Mouse (Mus musculus): ENCODE data around the gene Gpr137. TPM values are rescaled to one million over a fixed set of nuclear protein-coding genes. Genes with fewer than 3 reads are reported as not detected.

The Gpr137 gene
- polyA plus RNA-seq, 1 experiment from 2014 or later, result 67.1 TPM

DNA sequence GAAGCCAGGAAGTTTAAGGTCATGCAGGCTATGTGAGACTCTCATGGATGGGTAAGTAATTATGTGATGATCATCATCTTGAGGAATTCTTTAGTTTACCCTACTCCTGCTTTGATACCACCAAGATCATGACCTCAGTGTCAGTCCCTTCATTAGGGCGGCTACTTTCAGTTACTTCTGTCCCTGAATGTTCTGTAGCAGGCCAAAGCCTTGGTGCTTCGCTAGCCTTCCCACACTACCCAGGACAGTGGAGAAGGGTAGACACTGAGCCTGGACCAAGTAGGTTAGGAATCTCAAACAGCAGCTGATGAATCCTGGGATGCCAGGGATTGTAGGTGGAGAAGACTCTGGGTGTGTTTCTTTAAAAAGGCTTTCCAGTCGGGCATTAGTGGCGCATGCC lies 39.2 kb upstream of the Gpr137 start:
- Histone ChIP-seq H3K4me1 (ENCODE audit: control insufficient read depth, insufficient read depth, low read depth, low read length) (peaks cover 38% of the 10 kb centered on the region), H3K4me3 (ENCODE audit: low read length) (no peak overlapping the region), H3K4me2 (ENCODE audit: low read length) (no peak overlapping the region), H3K9me3 (ENCODE audit: control insufficient read depth, low read length) (no peaks in the 10 kb centered on the region), H3K36me3 (ENCODE audit: control insufficient read depth, insufficient read depth, low read length) (peaks cover 22% of the 10 kb centered on the region), H3K27ac (ENCODE audit: low read depth, low read length) (no peak overlapping the region), H3K27me3 (replicated peaks; ENCODE audit: control insufficient read depth, insufficient read depth, low read length) (no peaks in the 10 kb centered on the region), H3K9ac (ENCODE audit: low read depth, low read length) (no peak overlapping the region)
- ATAC-seq, result no peak
- WGBS, result 88% methylated on average over 4 of the region's 4 CpGs

DNA sequence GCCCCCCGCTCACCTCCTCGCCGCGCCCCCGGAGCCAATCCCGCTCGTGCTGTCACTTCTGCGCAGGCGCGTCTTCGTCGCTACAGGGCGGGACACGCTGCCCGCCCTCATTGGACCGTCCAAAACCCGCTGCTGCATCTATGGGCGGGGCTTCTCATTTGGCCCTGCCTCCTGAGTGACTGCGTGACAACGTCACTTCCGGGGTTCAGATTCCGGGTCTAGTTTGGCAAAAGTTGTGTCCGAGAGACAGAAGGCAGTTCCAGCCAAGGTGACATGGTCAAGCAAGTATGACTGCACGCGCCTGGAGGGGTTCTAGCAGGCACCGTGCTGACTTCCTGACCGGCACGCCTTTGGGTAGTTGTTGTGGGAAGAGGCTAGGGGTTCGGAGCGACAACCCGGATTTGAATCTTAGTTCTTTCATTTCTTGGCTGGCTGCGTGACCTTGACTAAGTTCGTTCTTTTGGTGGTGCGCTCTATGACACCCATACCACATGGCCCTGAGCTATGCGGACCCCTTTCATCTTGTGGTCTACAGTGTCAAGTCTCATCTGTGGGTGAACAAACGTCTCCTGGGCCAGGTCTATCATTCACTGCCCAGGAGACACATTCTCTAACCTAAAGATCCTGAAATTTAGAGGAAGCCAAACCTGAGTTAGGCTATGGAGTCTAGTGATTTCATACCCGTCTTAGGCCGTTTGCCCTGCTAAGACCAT lies 38.3 kb upstream of the Gpr137 start, which contains the start of gene Fkbp2:
Gene Fkbp2, minus strand, starts transcription at position 121 of the 713 bp plus-strand sequence.
- 2% methylated on average over 38 of the region's 38 CpGs for WGBS
- Histone ChIP-seq H3K4me3 (ENCODE audit: low read length) (peak within 1 kb of the TSS; percentile 68), H3K27ac (ENCODE audit: low read depth, low read length) (peak within 1 kb of the TSS; percentile 97), H3K4me2 (ENCODE audit: low read length) (peak within 1 kb of the TSS; percentile 73), H3K36me3 (ENCODE audit: control insufficient read depth, insufficient read depth, low read length) (peaks cover 22% of the 10 kb centered on the region), H3K27me3 (replicated peaks; ENCODE audit: control insufficient read depth, insufficient read depth, low read length) (no peaks in the 10 kb centered on the region), H3K4me1 (ENCODE audit: control insufficient read depth, insufficient read depth, low read depth, low read length) (peaks cover 38% of the 10 kb centered on the region), H3K9ac (ENCODE audit: low read depth, low read length) (peak within 1 kb of the TSS; percentile 84), H3K9me3 (ENCODE audit: control insufficient read depth, low read length) (no peaks in the 10 kb centered on the region)
- ATAC-seq, result peak; percentile 88

DNA sequence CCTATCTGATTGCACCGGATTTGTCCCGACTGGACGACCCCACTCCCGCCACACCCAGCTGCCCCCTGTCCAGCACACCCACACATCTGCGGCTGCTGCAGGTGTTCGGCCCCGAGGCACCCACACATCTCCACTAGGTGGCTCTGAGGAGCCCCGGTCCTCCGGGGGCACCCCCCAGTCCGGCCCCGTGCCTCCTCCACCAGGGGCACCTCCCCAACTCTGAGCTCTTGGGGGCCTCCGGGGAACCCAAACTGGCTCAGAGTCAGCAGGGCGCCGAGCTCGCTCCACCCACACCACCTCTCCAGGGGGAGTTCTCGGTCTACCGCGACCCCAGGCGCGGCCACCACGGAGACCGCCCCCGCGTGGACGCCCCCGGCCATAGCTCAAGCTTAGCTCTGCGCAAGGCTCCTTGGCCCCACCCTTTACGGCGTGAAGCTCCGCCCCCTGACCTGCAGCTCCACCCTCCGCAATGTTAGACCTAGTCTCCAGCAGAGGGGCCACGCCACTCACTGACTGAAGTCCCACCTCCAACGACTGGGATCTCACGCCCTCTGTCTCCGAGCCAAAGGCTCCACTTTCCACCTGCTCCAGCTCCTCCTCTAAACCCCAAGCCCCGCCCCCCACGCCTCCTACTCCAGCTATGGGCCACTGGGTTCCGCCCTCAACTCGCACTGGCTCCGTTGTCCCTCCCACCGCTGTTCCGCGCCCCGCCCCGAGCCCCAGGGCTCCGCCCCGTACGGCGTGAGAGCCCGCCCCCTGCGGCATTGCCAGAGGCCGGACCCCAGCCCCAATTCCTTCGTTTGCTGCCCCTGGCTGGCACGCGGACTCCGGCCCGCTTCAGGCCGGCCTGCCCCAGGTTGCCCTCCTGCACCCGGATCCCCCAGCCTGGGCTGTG lies 37.5 kb upstream of the Gpr137 start:
- H3K9me3 ChIP-seq (ENCODE audit: control insufficient read depth, low read length), result no peaks in the 10 kb centered on the region
- peaks cover 38% of the 10 kb centered on the region for H3K4me1 ChIP-seq (ENCODE audit: control insufficient read depth, insufficient read depth, low read depth, low read length)
- under 1% methylated on average over 52 of the region's 59 CpGs for WGBS
- peaks cover 19% of the 10 kb centered on the region for H3K36me3 ChIP-seq (ENCODE audit: control insufficient read depth, insufficient read depth, low read length)
- H3K4me2 ChIP-seq (ENCODE audit: low read length), result peak overlapping the region; percentile 73
- peak overlapping the region; percentile 68 for H3K4me3 ChIP-seq (ENCODE audit: low read length)
- no peaks in the 10 kb centered on the region for H3K27me3 ChIP-seq (replicated peaks; ENCODE audit: control insufficient read depth, insufficient read depth, low read length)
- ATAC-seq, result peak; percentile 90
- H3K9ac ChIP-seq (ENCODE audit: low read depth, low read length), result peak overlapping the region; percentile 84
- peak overlapping the region; percentile 97 for H3K27ac ChIP-seq (ENCODE audit: low read depth, low read length)

DNA sequence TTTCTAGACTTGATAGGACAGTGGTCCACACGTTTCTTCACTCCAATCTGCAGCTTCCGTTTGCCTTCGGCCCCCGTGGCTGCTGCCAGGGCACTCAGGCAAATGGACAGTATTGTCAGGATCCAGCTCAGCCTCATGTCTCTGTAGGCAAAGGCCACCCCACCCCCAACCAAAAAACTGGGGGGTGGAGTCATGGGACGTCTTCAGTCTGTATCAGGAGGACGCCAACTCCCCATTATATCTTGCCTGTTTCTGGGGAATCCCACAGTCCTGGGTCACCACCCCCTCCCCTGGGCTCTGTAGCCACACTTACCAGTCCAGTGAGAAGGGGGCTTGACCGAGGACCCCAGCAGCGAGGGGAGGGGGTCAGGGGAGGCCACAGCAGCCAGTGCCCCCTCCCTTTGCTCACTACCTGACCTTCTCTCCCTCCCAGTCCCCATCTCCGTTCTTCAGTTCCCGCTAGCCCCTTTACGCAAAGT lies 36.8 kb upstream of the Gpr137 start:
- H3K9ac ChIP-seq (ENCODE audit: low read depth, low read length), result peak overlapping the region; percentile 84
- H3K27ac ChIP-seq (ENCODE audit: low read depth, low read length), result peak overlapping the region; percentile 97
- peak overlapping the region; percentile 73 for H3K4me2 ChIP-seq (ENCODE audit: low read length)
- WGBS, result 9% methylated on average over 11 of the region's 11 CpGs
- H3K4me3 ChIP-seq (ENCODE audit: low read length), result peak overlapping the region; percentile 68
- no peaks in the 10 kb centered on the region for H3K9me3 ChIP-seq (ENCODE audit: control insufficient read depth, low read length)
- peaks cover 39% of the 10 kb centered on the region for H3K4me1 ChIP-seq (ENCODE audit: control insufficient read depth, insufficient read depth, low read depth, low read length)
- no peaks in the 10 kb centered on the region for H3K27me3 ChIP-seq (replicated peaks; ENCODE audit: control insufficient read depth, insufficient read depth, low read length)
- ATAC-seq, result no peak
- H3K36me3 ChIP-seq (ENCODE audit: control insufficient read depth, insufficient read depth, low read length), result peaks cover 19% of the 10 kb centered on the region

DNA sequence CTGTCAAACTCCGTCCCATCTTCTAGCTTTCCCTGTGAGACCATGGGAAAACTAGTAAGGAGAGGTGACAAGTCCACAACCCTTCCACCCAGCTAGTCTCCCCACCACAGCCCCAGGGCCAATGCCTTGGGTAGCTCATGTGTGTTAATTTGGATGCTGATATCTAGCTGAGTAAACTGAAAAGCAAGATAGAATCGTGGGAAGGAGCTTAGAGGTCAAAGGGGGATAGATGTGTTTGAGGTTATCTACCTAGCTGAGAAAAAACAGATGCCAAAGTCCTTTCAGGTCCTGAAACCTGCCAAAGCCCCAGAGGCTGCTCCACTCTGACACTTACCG lies 36.3 kb upstream of the Gpr137 start:
- H3K4me1 ChIP-seq (ENCODE audit: control insufficient read depth, insufficient read depth, low read depth, low read length), result peaks cover 42% of the 10 kb centered on the region

DNA sequence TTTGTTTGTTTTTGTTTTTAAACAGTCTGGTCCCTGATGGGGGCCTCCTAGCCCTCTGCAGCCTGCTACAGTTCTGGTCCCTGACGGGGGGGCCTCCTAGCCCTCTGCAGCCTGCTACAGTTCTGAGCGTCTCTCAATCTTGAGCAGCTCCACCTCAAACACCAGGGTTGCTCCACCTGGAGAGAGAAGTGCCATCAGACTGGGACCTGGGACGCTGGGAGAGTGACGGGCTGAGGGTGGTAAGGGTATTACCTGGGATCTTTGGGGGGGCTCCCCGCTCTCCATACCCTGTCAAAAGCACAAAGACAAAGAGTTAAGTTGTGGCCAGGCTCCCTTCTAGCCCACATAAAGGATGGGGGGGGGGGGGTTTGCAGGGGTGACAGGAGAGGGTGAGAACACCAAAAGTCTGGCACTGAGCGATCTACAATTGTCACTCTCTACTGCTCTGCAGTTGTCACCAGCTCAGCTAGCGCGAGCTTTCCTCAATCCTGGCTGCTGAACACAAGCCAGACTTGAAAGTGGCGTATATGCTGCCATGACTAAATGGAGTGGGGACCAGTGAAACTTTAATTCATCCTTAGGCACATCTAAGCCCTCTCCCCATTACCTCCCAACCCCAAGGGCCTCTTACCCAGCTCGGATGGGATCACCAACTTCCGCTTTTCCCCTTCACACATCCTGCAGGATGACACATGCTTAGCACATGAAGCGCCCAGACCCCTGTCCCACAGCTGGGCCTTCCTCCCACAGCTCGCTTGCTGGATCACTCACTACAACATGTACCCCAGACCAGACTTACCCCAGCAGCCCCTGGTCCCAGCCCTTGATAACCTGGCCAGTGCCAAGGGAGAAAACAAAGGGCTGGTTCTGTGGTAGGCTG lies 35.7 kb upstream of the Gpr137 start:
- peaks cover 17% of the 10 kb centered on the region for H3K36me3 ChIP-seq (ENCODE audit: control insufficient read depth, insufficient read depth, low read length)
- no peaks in the 10 kb centered on the region for H3K27me3 ChIP-seq (replicated peaks; ENCODE audit: control insufficient read depth, insufficient read depth, low read length)
- peak overlapping the region; percentile 27 for H3K9ac ChIP-seq (ENCODE audit: low read depth, low read length)
- H3K9me3 ChIP-seq (ENCODE audit: control insufficient read depth, low read length), result no peaks in the 10 kb centered on the region
- H3K4me2 ChIP-seq (ENCODE audit: low read length), result peak overlapping the region; percentile 73
- peak overlapping the region; percentile 68 for H3K4me3 ChIP-seq (ENCODE audit: low read length)
- no peak for ATAC-seq
- H3K27ac ChIP-seq (ENCODE audit: low read depth, low read length), result peak overlapping the region; percentile 97; the same call in 1 of the 2 replicates
- WGBS, result 75% methylated on average over 13 of the region's 13 CpGs
- peaks cover 42% of the 10 kb centered on the region for H3K4me1 ChIP-seq (ENCODE audit: control insufficient read depth, insufficient read depth, low read depth, low read length)

More for the DNA sequence above, 36.3 kb upstream of the Gpr137 start:
- Histone ChIP-seq H3K27me3 (replicated peaks; ENCODE audit: control insufficient read depth, insufficient read depth, low read length) (no peaks in the 10 kb centered on the region), H3K4me3 (ENCODE audit: low read length) (peak overlapping the region; percentile 68), H3K9me3 (ENCODE audit: control insufficient read depth, low read length) (no peaks in the 10 kb centered on the region), H3K27ac (ENCODE audit: low read depth, low read length) (peak overlapping the region; percentile 97; the same call in 1 of the 2 replicates), H3K4me2 (ENCODE audit: low read length) (peak overlapping the region; percentile 73), H3K9ac (ENCODE audit: low read depth, low read length) (peak overlapping the region; percentile 84), H3K36me3 (ENCODE audit: control insufficient read depth, insufficient read depth, low read length) (peaks cover 17% of the 10 kb centered on the region)
- 53% methylated on average over 3 of the region's 3 CpGs for WGBS
- no peak for ATAC-seq

DNA sequence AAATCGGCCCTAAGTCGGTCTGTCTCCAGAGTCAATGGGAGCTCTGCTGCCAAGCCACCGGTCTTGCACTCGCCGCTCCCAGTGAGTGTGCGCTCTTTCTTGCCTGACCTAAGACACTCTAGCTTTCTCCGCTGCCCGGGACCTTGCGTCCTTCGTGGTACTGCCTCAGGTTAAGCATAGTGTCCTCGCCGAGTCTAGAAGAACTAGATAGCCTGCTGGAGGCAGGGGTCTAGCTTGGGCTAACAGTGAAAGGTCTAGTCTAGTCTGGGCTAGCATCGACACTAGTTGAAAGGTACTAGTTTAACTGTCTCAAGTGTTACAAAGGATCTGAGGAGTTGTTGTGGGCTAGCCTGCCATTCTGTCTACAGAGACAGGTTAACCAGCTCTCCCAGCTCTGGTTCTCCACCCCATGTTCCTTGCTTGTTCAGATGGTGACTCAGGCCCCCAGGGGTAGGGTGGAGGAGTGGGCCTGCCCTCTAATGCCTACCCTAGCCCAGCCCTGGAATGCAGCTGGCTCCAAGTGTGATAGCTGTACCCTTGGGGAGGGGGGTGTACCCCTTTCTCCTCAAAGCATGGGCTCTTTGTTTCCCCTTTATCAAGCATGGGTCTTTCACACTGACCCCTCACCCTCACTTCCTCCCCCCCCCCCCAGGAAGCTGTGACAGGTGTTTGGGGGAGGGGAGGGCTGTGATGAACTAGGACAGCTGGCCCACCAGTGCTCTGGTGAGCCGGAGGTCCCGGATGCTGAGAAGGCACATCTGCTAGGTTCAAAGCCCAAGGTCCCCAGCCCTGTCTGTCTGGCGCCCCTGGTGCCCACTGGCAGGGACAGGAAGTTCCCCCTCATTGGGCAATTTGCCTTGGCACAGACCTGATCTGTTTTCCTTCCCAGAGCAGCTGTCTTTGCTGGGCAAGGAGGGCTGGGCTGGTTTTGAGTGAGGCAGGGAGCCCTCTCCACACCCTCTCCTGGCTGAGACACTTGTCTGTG lies 33.5 kb upstream of the Gpr137 start, which contains the start of gene Plcb3:
Gene Plcb3, minus strand, starts transcription at position 934 of the 985 bp plus-strand sequence.
- peaks cover 39% of the 10 kb centered on the region for H3K4me1 ChIP-seq (ENCODE audit: control insufficient read depth, insufficient read depth, low read depth, low read length)
- peak within 1 kb of the TSS; percentile 83 for H3K9ac ChIP-seq (ENCODE audit: low read depth, low read length)
- under 1% methylated on average over 16 of the region's 16 CpGs for WGBS
- ATAC-seq, result peak; percentile 5
- H3K9me3 ChIP-seq (ENCODE audit: control insufficient read depth, low read length), result no peaks in the 10 kb centered on the region
- peak within 1 kb of the TSS; percentile 94 for H3K4me2 ChIP-seq (ENCODE audit: low read length)
- peaks cover 11% of the 10 kb centered on the region for H3K36me3 ChIP-seq (ENCODE audit: control insufficient read depth, insufficient read depth, low read length)
- peak within 1 kb of the TSS; percentile 58 for H3K4me3 ChIP-seq (ENCODE audit: low read length)
- H3K27me3 ChIP-seq (replicated peaks; ENCODE audit: control insufficient read depth, insufficient read depth, low read length), result peaks cover 1% of the 10 kb centered on the region; the same call in 1 of the 2 replicates
- peak within 1 kb of the TSS; percentile 95 for H3K27ac ChIP-seq (ENCODE audit: low read depth, low read length)
